In genomic region chr5:38102945-38103344, GRCm38 (mm10) we compare ENCODE assay signal across 26 mouse cellular contexts. TPM values are rescaled to one million over a fixed set of nuclear protein-coding genes. Genes with fewer than 3 reads are reported as not detected.
"Had no signal": no experiment of that assay in that cellular context is flagged by ENCODE, and none has a peak within 500 bp of the region (broad histone marks: within the 10 kb centered on the region; RNA-seq: fewer than 3 reads in every experiment).

No protein-coding gene starts in this region.

- H3K27me3 ChIP-seq: embryonic facial prominence, embryonic 12.5 days; embryonic facial prominence, embryonic 13.5 days; embryonic facial prominence, embryonic 15.5 days; forebrain, embryonic 12.5 days; forebrain, embryonic 13.5 days; forebrain, embryonic 15.5 days had no signal

- H3K4me2 ChIP-seq: embryonic facial prominence, embryonic 12.5 days; embryonic facial prominence, embryonic 13.5 days; embryonic facial prominence, embryonic 15.5 days; forebrain, embryonic 12.5 days; forebrain, embryonic 13.5 days; forebrain, embryonic 15.5 days had no signal

- H3K27ac ChIP-seq: embryonic facial prominence, embryonic 10.5 days; embryonic facial prominence, embryonic 12.5 days; embryonic facial prominence, embryonic 13.5 days; embryonic facial prominence, embryonic 15.5 days; forebrain, embryonic 10.5 days; forebrain, embryonic 12.5 days; forebrain, embryonic 13.5 days; forebrain, embryonic 15.5 days; gastrocnemius, adult 2 months; heart, adult 2 months had no signal

- H3K9ac ChIP-seq: embryonic facial prominence, embryonic 12.5 days; embryonic facial prominence, embryonic 13.5 days; embryonic facial prominence, embryonic 15.5 days; forebrain, embryonic 12.5 days; forebrain, embryonic 13.5 days; forebrain, embryonic 15.5 days; forebrain, postnatal 0 days had no signal

- DNase-seq: cerebellum, adult 9-11 months; cerebellum, postnatal 10 days; cerebellum, postnatal 14 days; cerebellum, postnatal 25 days; cerebellum, postnatal 36 days; embryo, embryonic 11 days; forebrain, postnatal 0 days; gastrocnemius, adult 2 months; gastrocnemius, postnatal 10 days; gastrocnemius, postnatal 14 days; gastrocnemius, postnatal 25 days; gastrocnemius, postnatal 36 days; heart, adult 11 months; heart, adult 18-20 months; heart, adult 2 months had no signal

- H3K4me1 ChIP-seq: embryonic facial prominence, embryonic 12.5 days; embryonic facial prominence, embryonic 15.5 days; forebrain, embryonic 12.5 days; forebrain, embryonic 13.5 days; forebrain, embryonic 15.5 days had no signal

- H3K36me3 ChIP-seq: forebrain, embryonic 12.5 days had no signal

- H3K4me3 ChIP-seq: embryonic facial prominence, embryonic 10.5 days; embryonic facial prominence, embryonic 12.5 days; embryonic facial prominence, embryonic 13.5 days; embryonic facial prominence, embryonic 15.5 days; erythroblast, embryonic 14.5 days; forebrain, embryonic 10.5 days; forebrain, embryonic 12.5 days; forebrain, embryonic 13.5 days; forebrain, embryonic 15.5 days; gastrocnemius, adult 2 months; heart, adult 2 months had no signal

- ATAC-seq: forebrain, embryonic 13.5 days; forebrain, embryonic 14.5 days; forebrain, embryonic 15.5 days; forebrain, embryonic 16.5 days; forebrain, postnatal 0 days had no signal

- H3K9me3 ChIP-seq: embryonic facial prominence, embryonic 10.5 days; embryonic facial prominence, embryonic 12.5 days; embryonic facial prominence, embryonic 13.5 days; embryonic facial prominence, embryonic 15.5 days; forebrain, embryonic 10.5 days; forebrain, embryonic 12.5 days; forebrain, embryonic 13.5 days; forebrain, embryonic 15.5 days had no signal

RNA-seq across cellular contexts. Expression of gene Nsg1, which starts 56.8 kb away (rescaled TPM):
- polyA plus RNA-seq: erythroblast, embryonic 14.5 days had no signal
